Mouse (Mus musculus): ENCODE results near the gene Nrg3. TPM values are rescaled to one million over a fixed set of nuclear protein-coding genes. Genes with fewer than 3 reads are reported as not detected.

The Nrg3 gene
- polyA plus RNA-seq, 1 experiment from 2014 or later = 0.04 TPM

DNA sequence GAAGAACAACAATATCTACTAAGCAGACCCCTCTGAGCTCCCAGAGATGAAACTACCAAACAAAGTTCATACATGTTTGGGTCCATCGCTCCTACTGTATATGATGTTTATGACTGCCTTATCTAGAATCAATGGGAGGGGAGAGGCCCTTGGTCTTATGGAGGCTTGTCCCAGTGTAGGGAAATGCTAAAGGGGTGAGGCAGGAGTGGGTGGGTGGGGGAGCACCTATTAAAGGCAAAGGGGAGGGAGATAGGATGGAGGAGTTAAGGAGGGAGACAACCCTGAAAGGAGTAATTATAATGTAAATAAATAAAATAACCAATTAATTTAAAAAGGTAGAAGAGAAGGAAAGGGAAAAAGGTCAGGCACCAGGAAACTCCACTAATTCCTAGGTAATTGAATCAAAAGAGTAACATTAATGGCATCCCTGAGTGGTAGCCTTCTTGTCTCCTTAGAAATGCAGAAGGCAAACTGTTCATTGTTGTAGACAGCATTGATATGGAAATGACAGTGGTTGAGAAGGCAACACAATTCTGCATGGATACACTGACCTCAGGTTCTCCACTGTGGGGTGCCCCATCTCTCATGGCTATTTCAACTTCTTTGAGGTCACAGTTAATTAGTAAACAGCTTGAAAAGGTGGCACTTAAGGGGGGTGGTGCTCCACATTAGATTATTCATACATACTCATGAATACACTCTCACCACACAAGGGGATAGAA lies 1152.1 kb downstream of the Nrg3 start:
- H3K27me3 ChIP-seq (ENCODE audit: control insufficient read depth, insufficient read depth, low read depth, low read length) = no peaks in the 10 kb centered on the region
- H3K9me3 ChIP-seq (ENCODE audit: control insufficient read depth, low read length) = no peaks in the 10 kb centered on the region
- H3K27ac ChIP-seq (ENCODE audit: low read length) = no peak overlapping the region

More for the DNA sequence above, 1152.1 kb downstream of the Nrg3 start:
- Histone ChIP-seq H3K4me3 (ENCODE audit: low read length) (no peak overlapping the region), H3K9ac (ENCODE audit: low read length) (no peak overlapping the region), H3K4me1 (replicated peaks; ENCODE audit: control insufficient read depth, insufficient read depth, low read length) (no peaks in the 10 kb centered on the region), H3K36me3 (ENCODE audit: control insufficient read depth, insufficient read depth, low read length) (no peaks in the 10 kb centered on the region), H3K4me2 (ENCODE audit: low read depth, low read length) (no peak overlapping the region)
- 92% methylated on average over 1 of the region's 1 CpGs for WGBS
- no peak for ATAC-seq (ENCODE audit: low read depth)

Small RNA genes lying within 50 kb of the gene (microRNA-seq; reads per million reads assigned to microRNA genes)
- gene Gm27332 = not detected

All from lung, embryonic 16.5 days (tissue).